Mouse (Mus musculus) thymus, postnatal 14 days (tissue): ENCODE results near the gene Kit.

Source experiments
- DNase-seq: peaks from one replicate; pipeline ENCODE4 v3.0.0; 2021

Kit gene

DNA sequence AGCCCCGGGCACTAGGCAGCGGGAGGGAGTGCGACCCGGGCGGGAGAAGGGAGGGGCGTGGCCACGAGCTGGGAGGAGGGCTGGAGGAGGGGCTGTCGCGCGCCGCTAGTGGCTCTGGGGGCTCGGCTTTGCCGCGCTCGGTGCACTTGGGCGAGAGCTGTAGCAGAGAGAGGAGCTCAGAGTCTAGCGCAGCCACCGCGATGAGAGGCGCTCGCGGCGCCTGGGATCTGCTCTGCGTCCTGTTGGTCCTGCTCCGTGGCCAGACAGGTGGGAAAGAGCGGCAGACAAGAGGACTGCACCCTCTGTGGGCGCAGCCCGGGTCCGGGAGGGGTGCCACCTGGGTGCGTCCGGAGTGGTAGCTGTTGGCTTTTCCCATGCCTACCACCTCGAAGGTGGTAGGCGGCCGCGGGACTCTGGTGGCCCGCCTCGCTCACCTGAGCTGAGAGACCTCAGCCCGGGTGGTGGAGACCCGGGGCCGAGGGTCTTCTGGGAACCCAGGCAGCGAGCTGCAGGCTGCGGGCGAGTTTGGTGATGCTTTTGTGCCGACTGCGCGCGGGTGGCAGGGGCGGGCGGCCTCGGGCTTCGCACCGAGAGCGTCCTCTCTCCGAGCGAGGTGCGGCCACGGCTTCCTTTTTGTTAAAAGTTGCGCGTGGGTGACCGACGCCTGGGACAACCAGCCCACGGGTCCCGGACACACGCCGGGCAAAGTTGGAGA, at the start of gene Kit:
Gene Kit (plus strand): TSS at position 65 of the 715 bp plus-strand sequence.
- DNase-seq: peak; percentile 94

DNA sequence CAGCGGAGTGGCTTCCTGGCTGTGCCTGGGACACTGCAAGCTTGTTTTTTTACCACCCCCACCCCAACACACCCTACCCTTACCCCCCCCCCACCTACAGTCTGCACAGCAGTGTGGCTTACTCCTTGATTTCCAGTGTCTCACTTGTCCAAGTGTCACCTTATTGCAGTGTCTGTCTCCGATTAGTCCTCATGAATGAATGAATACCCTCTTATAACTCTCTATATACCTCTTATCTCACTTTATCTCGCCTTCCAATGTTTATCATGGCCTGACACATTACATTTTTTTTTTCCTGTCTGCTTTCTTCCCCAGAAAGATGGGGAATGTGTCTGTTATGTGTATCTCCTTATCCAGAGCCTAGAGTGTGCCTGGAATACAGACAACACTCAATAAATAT, 38.6 kb upstream of the Kit start:
- no peak for DNase-seq

DNA sequence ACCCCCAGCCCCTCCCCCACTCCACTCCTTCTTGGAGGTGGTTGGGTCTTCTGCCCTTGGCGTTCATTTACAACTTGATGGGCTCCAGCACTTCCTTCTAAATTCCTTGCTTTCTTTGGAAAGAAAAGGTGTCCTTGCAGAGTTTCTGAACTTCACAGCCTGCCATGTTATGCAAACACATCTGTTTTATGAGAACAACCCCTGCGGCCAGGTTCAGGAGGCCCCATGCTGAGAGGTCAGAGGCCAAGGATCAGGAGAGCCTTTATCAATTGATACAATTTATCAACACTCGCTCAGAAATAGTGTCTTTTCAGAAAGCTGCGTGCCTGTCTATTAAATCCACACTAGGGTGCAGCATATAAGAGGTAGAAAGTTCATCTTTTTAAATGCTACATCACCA, 37.0 kb upstream of the Kit start:
- DNase-seq: no peak

DNA sequence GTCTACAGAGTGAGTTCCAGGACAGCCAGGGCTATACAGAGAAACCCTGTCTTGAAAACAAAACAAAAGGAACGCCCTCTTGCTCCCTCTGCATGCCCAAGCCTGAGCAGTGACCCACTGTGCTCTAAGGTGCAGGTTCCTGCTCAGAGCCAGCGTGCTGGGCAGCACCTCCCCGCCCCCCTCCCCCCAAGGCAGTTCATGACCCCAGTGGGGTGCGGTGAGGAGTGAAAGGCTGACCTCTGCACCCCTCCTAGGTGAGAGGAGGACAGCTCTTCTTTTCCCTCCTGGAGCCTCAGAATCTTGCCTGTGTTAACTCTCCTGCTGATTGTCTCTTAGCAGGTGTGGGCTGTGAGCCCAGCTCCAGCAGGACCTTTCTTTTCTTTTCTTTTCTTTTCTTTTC, 36.3 kb upstream of the Kit start:
- no peak for DNase-seq

DNA sequence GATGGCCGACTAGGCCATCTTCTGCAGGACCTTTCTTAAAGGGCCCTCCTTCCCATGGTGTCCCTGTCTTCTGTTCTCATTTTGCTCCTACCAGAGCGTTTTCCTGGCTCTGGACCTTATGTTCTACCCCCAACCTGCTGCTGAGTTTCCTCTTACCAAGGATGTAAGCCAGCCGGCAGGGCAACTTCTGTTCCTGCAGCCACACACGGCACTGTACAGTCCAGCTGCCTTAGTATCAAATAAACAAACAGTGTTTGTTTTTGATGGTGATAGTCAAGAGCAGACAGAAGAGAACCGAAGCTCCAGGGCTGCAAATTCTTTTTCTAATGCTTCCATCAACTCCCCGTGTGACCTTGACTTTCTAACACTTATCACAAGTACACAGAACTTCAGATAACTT, 35.6 kb upstream of the Kit start:
- DNase-seq: no peak

DNA sequence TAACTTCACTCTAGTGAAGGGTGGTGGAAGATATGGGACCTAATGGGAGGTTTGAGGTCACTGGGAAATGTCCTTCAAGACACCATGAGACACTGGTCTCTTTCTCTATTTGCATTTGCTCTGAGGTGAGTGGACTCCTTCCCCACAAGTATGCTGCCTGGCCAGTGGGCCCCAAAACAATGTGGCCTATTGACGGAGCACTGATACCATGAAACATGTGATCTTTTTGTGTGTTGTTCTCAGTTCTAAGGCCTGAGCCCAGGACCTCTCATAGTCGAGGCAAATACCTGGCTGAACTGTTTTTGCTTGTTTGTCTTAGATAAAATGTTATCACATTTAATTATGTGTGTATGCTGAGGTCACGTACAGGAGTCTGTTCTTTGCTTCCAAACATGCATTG, 31.0 kb upstream of the Kit start:
- DNase-seq: no peak

DNA sequence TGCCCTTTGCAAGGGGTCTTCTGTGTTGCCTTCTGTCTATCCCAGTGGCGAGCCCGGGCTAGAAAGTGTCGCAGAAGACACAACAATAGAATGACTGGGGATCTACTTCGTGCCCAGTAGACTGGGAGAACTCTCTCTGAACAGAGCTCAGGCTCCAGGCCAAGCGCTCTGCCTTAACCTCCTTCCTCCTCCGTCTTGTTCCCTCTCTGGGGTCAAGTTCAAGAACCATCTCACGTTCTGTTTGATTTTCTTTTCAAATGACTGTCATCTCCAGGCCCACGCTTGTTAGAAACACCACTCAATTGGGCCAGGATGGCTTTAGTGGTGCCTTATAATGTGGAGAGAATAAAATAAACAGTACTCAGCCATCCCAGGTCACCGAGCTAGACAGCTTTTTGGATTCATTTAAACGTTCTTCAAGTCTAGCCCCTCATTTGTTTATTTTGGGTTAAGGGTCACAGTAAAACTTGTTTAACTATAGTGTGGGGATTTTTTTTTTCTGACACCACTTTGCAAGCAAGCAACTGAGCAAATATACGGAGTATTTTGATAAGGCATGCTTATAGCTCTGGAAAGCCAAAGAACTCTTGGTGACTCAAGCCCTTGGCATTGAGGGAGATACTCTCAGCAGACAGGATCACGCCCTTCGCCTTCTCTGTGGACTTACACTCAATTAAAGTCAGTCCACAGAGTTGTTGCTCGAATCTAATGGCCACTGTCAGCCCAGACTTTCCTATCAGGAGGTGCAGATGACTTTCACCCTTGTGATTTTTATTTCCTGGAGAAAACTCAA, 30.0 kb upstream of the Kit start:
- no peak for DNase-seq

DNA sequence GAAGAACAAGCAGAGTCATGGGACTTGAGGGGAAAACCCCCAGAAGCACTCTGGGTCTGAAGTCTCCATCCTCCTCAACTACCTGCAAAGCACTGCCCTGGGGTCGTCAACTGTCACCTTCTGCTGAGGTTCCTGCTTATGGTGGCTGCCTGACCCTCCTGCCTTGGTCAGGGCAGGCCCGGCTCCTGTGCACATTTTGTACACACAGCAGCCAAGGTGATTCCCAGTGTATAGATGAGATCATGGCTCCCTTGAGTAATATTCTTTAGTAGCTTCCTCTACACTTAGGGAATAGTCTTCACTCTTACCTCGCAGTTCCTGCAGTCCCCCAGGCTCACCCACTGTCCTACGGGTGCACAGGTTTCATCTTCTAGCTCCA, 29.5 kb upstream of the Kit start:
- DNase-seq: no peak

DNA sequence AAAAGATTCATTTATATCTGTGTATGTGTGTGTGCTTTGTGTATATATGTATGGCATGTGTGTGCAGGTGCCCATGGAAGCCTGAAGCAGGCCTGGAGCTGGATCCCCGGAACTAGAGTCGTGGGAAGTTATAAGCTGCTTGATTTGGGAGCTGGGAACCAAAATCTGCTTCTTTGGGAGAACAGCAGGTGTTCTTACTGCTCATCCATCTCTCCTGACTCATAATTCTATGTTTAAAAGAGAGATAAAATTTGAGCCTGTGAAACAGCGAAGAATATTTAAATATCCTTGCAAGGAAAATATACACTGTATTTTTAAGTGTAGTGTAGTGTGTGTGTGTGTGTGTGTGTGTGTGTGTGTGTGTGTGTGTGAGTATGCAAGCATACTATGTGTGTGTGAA, 21.7 kb upstream of the Kit start:
- no peak for DNase-seq

DNA sequence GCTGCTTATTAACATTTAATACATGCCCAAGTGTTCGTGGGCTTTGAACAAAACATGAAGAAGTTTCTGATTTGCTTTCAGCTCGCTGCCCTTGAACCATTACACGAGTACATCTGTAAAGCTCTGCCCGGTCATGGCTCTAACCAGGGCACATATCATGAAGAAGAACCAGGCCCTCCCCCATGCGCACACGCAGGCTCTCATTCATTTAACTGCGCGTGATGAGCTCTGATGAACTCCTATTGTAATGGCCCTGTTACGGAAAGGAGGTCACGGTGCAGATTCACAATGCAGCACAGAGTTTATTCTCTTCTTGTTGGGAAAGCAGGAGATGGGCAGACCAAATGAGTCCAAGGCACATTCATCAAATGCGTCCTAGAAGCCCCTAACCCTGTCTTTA, 17.1 kb upstream of the Kit start:
- no peak for DNase-seq

DNA sequence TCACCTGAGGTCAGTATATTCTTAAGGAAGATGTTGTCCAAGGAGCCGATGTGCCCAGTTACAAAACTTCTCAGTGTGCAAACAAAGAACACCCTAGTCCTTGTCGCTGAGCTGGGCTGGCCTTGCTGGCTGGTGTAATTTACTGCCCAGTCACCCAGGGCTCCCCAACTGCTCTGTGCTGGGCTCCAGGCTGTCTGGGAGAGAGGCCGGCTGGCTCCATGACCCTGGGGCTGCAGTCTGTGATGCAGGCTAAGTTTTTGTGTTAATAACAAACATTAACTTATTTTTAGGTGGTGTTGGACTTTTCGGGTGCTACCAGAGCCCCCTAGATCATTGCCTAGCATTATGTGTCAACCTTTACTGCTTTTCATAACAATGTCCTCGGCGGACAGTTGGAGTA, 15.4 kb upstream of the Kit start:
- no peak for DNase-seq

DNA sequence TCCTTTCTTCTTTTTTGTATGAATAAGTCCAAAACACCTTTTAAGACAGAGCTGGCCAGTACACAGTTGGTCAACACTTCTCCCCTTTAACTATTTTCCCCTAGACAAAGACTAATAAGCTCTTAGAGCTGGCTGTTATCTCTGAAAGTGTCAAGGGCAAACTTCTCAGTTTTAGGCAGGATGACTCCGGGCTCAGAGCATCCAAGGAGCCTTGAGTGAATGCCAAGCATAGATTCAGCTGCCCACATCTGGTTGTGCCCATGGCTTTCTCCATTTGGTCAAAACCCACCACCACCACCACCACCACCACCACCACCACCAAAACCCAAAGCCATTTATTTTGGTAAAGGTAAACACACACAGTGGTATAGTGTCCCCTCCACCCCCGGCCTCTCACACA, 13.5 kb upstream of the Kit start:
- no peak for DNase-seq

DNA sequence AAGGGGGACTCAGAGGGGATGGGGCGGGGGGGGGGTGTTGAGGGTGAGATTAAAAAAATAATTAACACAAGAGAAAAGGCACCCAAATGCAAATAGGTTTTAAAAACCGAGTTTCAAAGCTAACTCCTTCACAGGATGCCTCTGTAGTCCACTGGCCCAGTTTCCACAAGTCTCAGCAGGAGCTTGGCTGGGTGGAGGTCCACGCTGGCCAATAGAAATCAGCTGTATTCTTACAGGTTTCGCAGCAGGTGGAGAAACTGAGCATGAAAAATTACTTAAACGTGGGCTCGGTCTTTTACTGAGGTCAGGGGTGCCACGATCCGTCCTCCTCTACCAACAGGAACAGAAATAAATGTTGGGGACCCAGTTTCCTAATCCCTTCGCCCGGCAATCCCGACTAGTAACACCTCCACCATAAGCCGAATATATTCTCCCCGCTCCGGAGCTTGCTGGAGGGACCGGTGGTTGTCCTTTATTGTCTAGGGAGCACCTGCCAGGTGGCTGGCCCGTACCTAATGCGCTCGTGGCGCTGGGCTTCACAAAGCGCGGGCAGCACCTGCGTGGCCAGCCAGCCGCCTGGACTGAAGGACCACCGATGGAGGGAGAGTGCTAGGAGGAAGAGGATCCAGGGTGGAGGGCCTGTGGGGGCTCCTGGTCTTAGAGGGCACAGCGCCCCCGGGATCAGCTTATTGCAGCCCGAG, 415 bp upstream of the Kit start:
- peak; percentile 8 for DNase-seq

DNA sequence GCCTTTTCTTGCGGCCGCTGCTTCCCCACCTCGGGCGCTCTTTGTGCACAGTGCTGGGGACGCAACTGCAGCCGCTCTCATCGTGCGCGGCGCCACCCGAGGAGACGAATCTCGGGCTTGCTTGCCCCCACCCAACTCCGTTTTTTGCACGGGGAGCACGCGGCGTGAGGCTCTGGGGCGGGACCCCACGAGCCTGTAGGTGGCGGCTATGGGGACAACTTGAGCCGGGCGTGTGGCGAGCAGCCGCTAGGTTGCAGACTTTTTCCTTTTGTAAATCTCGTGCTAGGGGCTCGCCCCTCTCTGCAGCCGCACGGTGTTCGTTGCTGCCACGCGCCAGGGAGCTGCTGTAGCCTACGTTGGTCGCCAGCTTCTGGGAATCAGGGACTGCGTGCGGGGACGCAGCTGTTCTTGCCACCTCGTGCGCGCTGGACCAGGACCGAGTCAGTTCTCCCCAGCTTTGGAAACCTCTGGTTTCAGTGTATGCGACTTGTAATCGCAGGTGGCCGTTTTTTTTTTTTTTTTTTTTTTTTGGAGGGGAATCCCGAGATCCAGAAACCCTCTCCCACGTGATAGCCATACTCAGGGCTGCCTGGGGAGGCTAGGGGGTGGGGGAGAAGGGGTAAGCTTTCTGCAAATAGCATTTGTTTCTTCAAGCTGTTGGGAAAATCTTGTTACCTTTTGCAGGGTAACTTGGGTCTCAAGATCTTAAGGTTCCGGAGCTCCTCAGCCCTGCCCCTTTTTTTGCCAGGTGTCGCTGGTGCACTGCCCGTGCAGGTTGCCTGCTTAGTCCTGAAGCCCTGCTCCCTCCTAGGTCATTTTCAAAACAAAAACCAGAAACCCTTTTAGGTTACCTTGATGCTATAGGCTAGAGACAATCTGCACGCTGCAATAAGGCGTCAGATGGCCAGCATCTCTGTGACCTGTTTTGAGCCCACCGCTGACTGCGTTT, 1.1 kb downstream of the Kit start:
- peak; percentile 75 for DNase-seq

DNA sequence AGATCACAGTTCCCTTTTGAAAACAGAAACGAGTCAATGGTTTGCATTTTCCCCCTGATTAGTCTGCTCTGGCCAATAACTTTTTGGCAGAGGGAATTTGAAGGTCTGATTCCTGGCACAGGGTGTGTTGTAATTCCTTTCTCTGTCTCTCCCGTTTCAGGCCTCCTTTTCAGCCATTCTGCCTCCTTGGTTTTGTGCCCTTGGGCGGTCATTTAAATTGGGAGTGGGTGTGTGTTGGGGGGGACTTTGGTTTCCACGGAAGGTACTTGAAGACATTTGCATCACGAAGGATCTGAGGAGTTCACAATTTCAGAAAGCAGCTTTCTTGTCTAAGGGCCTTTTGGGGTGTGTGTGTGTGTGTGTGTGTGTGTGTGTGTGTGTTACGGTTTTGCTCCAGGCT, 2.0 kb downstream of the Kit start:
- no peak for DNase-seq

DNA sequence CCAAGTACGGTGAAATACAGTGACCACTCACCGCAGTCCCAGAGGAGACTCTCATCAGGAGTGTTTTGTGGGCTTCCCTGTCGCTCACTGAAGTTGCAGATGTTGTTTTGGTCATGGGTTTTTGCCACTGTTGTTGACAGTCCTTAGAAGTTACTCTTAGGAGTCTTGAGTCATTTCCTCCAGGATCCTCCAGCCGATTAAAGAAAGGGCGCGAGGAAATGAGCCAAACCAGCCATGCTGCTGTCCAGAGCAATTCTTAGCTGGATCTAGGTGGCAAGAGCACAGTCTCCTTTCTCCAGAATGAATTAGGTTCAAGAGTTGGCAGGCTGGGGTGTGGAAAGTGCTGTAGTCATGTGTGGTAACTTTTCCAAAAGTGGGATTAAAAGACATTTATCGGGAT, 3.4 kb downstream of the Kit start:
- DNase-seq: no peak

DNA sequence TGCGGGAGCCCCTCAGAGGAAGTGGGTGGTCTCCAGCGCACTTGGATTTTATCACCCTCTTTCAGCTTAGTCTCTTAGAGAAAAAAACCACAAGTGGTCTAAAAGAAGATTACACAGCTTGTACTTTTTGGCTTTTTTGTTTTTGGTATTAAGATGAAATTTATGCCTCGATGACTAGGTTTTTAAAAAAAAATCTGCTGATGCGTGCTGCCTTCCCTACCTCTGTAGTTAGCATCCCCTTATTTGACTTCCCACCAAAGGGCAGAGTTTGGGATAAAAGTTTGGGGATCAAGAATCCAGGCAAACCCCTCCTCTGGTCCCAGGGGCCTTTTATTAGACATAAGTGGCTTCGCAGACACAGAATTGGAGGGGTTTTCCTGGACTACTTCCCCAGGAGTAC, 4.5 kb downstream of the Kit start:
- DNase-seq: no peak

DNA sequence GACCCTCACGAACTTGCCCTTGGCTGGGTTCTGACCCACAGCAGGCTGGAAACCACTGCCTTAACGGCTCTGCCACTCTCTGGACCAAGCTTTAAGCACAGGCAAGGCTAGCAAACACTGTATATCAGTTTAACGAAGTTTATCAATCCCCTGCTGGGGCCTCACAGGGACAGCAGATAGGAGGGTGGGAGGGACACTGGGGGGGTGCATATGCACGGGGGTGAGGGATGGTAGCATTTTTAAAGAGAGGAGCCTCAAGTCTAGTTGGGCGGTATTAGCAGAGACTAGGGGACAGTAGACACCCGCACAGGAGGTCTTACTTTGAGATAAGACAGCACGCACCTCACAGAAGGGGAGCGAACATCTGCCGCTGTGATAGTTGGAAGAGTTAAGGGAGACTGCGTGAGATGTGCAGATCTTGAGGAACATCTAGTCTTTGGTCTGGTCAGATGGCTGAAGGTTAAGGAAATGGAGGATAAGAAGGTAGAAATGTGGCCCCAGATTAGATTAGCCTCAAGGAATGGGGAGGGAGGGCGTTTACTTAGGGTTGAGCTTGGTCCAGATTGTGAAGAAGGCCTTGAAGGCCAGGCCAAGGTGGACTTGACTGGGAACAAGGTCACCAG, 5.0 kb downstream of the Kit start:
- DNase-seq: no peak

DNA sequence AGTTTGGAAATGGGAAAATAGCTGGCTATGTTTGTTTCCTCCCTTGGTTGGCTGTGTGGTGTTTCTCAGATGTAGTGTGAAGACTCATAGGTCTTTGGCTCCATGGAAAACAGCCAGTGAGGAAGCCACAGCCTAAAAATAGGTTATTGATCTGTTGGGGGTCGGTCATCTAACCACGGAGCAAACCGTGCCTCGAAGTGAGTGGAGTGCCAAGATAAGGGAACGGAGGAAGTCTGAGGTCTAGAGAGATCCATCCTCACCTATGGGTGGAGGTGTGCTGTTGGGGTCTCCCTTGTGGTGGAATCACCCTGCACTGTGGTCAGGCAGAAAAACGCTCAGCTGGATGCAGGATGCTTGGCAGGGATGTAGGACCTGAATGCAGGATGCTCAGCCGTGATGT, 7.2 kb downstream of the Kit start:
- DNase-seq: no peak

DNA sequence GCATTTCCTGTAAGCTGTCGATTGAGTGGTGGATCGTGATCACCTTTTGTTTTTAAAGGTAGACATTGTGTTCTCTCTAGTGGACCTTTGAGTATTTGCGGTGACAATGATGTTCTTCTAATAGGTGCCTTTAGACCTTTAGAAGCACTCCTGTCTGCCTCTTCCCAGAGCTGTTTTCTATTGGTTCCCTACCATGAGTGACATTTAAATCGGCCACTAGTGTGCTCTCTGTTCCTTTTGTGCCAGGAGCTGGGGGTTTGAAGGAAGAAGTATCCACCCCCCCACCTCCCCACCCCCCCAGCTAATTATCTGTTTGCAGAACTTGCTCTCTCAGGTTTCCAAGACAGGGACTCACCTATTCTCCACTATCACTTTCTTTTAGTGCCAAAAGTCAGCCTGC, 13.1 kb downstream of the Kit start:
- DNase-seq: no peak

DNA sequence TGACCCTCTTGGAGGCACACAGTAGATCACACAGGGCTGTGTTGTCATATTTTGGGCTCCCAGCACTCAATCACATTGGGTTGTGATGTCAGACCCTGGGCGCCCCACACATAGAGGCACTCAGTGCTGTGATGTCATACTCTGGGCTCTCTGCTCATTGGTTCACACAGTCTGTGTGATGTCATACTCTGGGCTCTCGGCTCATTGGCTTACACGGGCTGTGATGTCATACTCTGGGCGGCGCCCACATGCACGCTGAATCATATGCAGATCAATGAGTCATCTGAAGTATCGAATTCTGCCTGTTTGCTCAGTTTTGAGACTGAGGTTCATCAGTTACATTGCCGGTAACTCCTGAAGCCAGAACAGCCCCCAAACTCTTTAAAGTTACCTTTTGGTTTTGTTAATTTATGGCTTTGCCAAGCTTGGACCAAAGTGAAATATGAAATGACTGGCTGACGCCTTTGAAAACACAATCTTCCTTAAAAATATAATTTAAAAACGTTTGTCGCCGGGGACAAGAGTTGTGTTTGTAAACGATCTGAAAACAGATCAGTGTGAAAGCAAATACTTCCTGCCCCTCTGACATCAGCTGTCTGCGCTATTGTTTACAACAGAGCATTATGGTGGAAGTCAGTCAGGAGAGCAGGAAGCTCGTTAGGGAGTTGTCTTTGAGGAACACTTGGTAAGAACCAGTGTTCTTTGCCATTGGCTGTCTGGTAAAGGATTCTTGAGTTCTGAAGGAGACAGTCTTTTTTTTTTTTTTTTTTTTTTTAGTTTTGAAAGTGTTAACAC, 15.0 kb downstream of the Kit start:
- DNase-seq: no peak

DNA sequence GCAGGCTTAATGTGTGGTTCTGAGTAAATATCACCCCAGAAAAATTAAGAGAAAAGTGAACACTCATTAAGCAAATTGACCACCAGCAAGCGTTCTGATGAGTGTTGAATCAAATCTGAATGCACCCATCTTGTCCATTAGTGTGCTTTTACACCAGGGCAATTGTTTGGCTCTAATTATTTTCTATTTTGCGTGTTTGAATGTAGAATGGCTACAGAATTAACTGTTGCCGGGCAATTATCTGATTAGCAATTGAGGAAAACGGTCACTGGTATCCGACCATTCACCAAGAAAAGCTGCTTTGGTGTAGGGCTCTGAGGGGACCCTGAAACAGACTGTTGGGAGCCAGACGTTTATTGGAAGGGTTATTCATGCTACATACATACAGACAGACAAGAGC, 16.2 kb downstream of the Kit start:
- DNase-seq: no peak
